Mouse (Mus musculus): ENCODE results near the gene B4galnt2. TPM values are rescaled to one million over a fixed set of nuclear protein-coding genes. Genes with fewer than 3 reads are reported as not detected.
A peak's percentile ranks its signal among the peaks of the same experiment; 100 is the strongest.

The B4galnt2 gene
- polyA plus RNA-seq, 1 experiment from 2014 or later: 0.08 TPM

GRCm38 (mm10) chr11:95825625-95826024 is 89.1 kb downstream of the B4galnt2 start:
- WGBS: 62% methylated on average over 3 of the region's 3 CpGs
- Histone ChIP-seq H3K27ac (ENCODE audit: low read depth, low read length) (no peak overlapping the region), H3K9me3 (ENCODE audit: control insufficient read depth, low read length) (no peaks in the 10 kb centered on the region), H3K4me2 (no peak overlapping the region), H3K4me3 (ENCODE audit: low read depth, low read length) (no peak overlapping the region), H3K27me3 (ENCODE audit: control insufficient read depth, insufficient read depth, low read length) (peaks cover 55% of the 10 kb centered on the region), H3K9ac (ENCODE audit: low read length) (no peak overlapping the region), H3K4me1 (ENCODE audit: control insufficient read depth, insufficient read depth, low read length) (peaks cover 13% of the 10 kb centered on the region), H3K36me3 (ENCODE audit: control insufficient read depth, insufficient read depth, low read length) (no peaks in the 10 kb centered on the region)
- peak; percentile 85 for DNase-seq (ENCODE audit: low spot score, missing footprints)
- ATAC-seq (ENCODE audit: low FRiP score): no peak

GRCm38 (mm10) chr11:95824877-95825243 is 89.8 kb downstream of the B4galnt2 start:
- peak overlapping the region; percentile 56 for H3K4me3 ChIP-seq (ENCODE audit: low read depth, low read length)
- WGBS: 2% methylated on average over 11 of the region's 11 CpGs
- H3K4me1 ChIP-seq (ENCODE audit: control insufficient read depth, insufficient read depth, low read length): peaks cover 11% of the 10 kb centered on the region
- no peaks in the 10 kb centered on the region for H3K36me3 ChIP-seq (ENCODE audit: control insufficient read depth, insufficient read depth, low read length)
- H3K9ac ChIP-seq (ENCODE audit: low read length): peak overlapping the region; percentile 73
- DNase-seq (ENCODE audit: low spot score, missing footprints) (peak; percentile 86), ATAC-seq (ENCODE audit: low FRiP score) (no peak; the same call in 1 of the 2 replicates)
- H3K27me3 ChIP-seq (ENCODE audit: control insufficient read depth, insufficient read depth, low read length): peaks cover 47% of the 10 kb centered on the region
- H3K9me3 ChIP-seq (ENCODE audit: control insufficient read depth, low read length): no peaks in the 10 kb centered on the region
- peak overlapping the region; percentile 97 for H3K4me2 ChIP-seq
- no peak overlapping the region for H3K27ac ChIP-seq (ENCODE audit: low read depth, low read length)

GRCm38 (mm10) chr11:95824071-95824876 is 90.4 kb downstream of the B4galnt2 start, which contains the start of gene Phospho1:
Phospho1 (plus strand) TSS chr11:95824499.
- H3K4me2 ChIP-seq: peak within 1 kb of the TSS; percentile 97
- H3K27ac ChIP-seq (ENCODE audit: low read depth, low read length): no peak within 1 kb of the TSS
- peak; percentile 98 for ATAC-seq (ENCODE audit: low FRiP score)
- H3K4me1 ChIP-seq (ENCODE audit: control insufficient read depth, insufficient read depth, low read length): peaks cover 11% of the 10 kb centered on the region
- peak within 1 kb of the TSS; percentile 56 for H3K4me3 ChIP-seq (ENCODE audit: low read depth, low read length)
- H3K36me3 ChIP-seq (ENCODE audit: control insufficient read depth, insufficient read depth, low read length): no peaks in the 10 kb centered on the region
- under 1% methylated on average over 64 of the region's 78 CpGs for WGBS
- DNase-seq (ENCODE audit: low spot score, missing footprints): peak; percentile 98
- H3K9ac ChIP-seq (ENCODE audit: low read length): peak within 1 kb of the TSS; percentile 73
- H3K27me3 ChIP-seq (ENCODE audit: control insufficient read depth, insufficient read depth, low read length): peaks cover 42% of the 10 kb centered on the region
- H3K9me3 ChIP-seq (ENCODE audit: control insufficient read depth, low read length): no peaks in the 10 kb centered on the region

- Histone ChIP-seq H3K27ac (ENCODE audit: low read depth, low read length) (no peak overlapping the region), H3K4me1 (ENCODE audit: control insufficient read depth, insufficient read depth, low read length) (peaks cover 11% of the 10 kb centered on the region), H3K4me2 (no peak overlapping the region), H3K36me3 (ENCODE audit: control insufficient read depth, insufficient read depth, low read length) (no peaks in the 10 kb centered on the region), H3K9ac (ENCODE audit: low read length) (no peak overlapping the region), H3K4me3 (ENCODE audit: low read depth, low read length) (no peak overlapping the region), H3K9me3 (ENCODE audit: control insufficient read depth, low read length) (no peaks in the 10 kb centered on the region), H3K27me3 (ENCODE audit: control insufficient read depth, insufficient read depth, low read length) (peaks cover 26% of the 10 kb centered on the region)
- ATAC-seq (ENCODE audit: low FRiP score): no peak
- 97% methylated on average over 4 of the region's 4 CpGs for WGBS
- no peak for DNase-seq (ENCODE audit: low spot score, missing footprints)
These were observed 92.3 kb downstream of the B4galnt2 start for GRCm38 (mm10) chr11:95822437-95822836.

- Histone ChIP-seq H3K9me3 (ENCODE audit: control insufficient read depth, low read length) (no peaks in the 10 kb centered on the region), H3K4me3 (ENCODE audit: low read depth, low read length) (no peak overlapping the region), H3K27me3 (ENCODE audit: control insufficient read depth, insufficient read depth, low read length) (peaks cover 20% of the 10 kb centered on the region), H3K36me3 (ENCODE audit: control insufficient read depth, insufficient read depth, low read length) (no peaks in the 10 kb centered on the region), H3K4me1 (ENCODE audit: control insufficient read depth, insufficient read depth, low read length) (peaks cover 11% of the 10 kb centered on the region), H3K4me2 (no peak overlapping the region), H3K9ac (ENCODE audit: low read length) (no peak overlapping the region), H3K27ac (ENCODE audit: low read depth, low read length) (no peak overlapping the region)
- WGBS: 90% methylated on average over 3 of the region's 3 CpGs
- ATAC-seq (ENCODE audit: low FRiP score) (no peak), DNase-seq (ENCODE audit: low spot score, missing footprints) (no peak)
These were observed 93.2 kb downstream of the B4galnt2 start for GRCm38 (mm10) chr11:95821511-95821910.

- ATAC-seq (ENCODE audit: low FRiP score): no peak
- H3K9ac ChIP-seq (ENCODE audit: low read length): no peak overlapping the region
- 90% methylated on average over 8 of the region's 8 CpGs for WGBS
- H3K27ac ChIP-seq (ENCODE audit: low read depth, low read length): no peak overlapping the region
- H3K27me3 ChIP-seq (ENCODE audit: control insufficient read depth, insufficient read depth, low read length): peaks cover 7% of the 10 kb centered on the region
- H3K4me2 ChIP-seq: no peak overlapping the region
- H3K4me1 ChIP-seq (ENCODE audit: control insufficient read depth, insufficient read depth, low read length): peaks cover 4% of the 10 kb centered on the region; the same call in 1 of the 2 replicates
- H3K4me3 ChIP-seq (ENCODE audit: low read depth, low read length): no peak overlapping the region
- DNase-seq (ENCODE audit: low spot score, missing footprints): no peak
- no peaks in the 10 kb centered on the region for H3K9me3 ChIP-seq (ENCODE audit: control insufficient read depth, low read length)
- H3K36me3 ChIP-seq (ENCODE audit: control insufficient read depth, insufficient read depth, low read length): no peaks in the 10 kb centered on the region
These were observed 95.6 kb downstream of the B4galnt2 start for GRCm38 (mm10) chr11:95819138-95819537.

Small RNA genes within 50 kb of the gene (microRNA-seq; reads per million reads assigned to microRNA genes)
- 2.1 reads per million, percentile 4 among the genes with 10 or more reads in this experiment for gene Mir3063

Other genes starting within 250 kb of the B4galnt2 start
- 195 TPM in 2 replicates for gene Phb, start 247.9 kb downstream of the B4galnt2 start, polyA plus RNA-seq (2014; fragmentation: Nextera tagmentation; extraction: Ambion mirVana)
- 10.2 and 10.4 TPM in 2 replicates for gene Zfp652, start 202.2 kb downstream of the B4galnt2 start, polyA plus RNA-seq (2014; fragmentation: Nextera tagmentation; extraction: Ambion mirVana)
- 0.39 and 1.1 TPM in 2 replicates for gene B130006D01Rik, start 191.3 kb downstream of the B4galnt2 start, polyA plus RNA-seq (2014; fragmentation: Nextera tagmentation; extraction: Ambion mirVana)
- gene Phospho1, start 90.4 kb downstream of the B4galnt2 start, polyA plus RNA-seq (2014; fragmentation: Nextera tagmentation; extraction: Ambion mirVana): not detected in 2 replicates
- gene Gngt2, start 77.7 kb downstream of the B4galnt2 start, polyA plus RNA-seq (2014; fragmentation: Nextera tagmentation; extraction: Ambion mirVana): 4.9 and 5.6 TPM in 2 replicates
- 1.2 and 2.1 TPM in 2 replicates for gene Abi3, start 72.4 kb downstream of the B4galnt2 start, polyA plus RNA-seq (2014; fragmentation: Nextera tagmentation; extraction: Ambion mirVana)
- 92.9 and 95.1 TPM in 2 replicates for gene Igf2bp1, start 91.0 kb upstream of the B4galnt2 start, polyA plus RNA-seq (2014; fragmentation: Nextera tagmentation; extraction: Ambion mirVana)
- not detected in 2 replicates for gene Gip, start 109.7 kb upstream of the B4galnt2 start, polyA plus RNA-seq (2014; fragmentation: Nextera tagmentation; extraction: Ambion mirVana)
- gene Snf8, start 120.0 kb upstream of the B4galnt2 start, polyA plus RNA-seq (2014; fragmentation: Nextera tagmentation; extraction: Ambion mirVana): 36.7 and 43.0 TPM in 2 replicates
- 21.5 and 22.3 TPM in 2 replicates for gene Ube2z, start 150.5 kb upstream of the B4galnt2 start, polyA plus RNA-seq (2014; fragmentation: Nextera tagmentation; extraction: Ambion mirVana)
- gene Atp5g1, start 160.8 kb upstream of the B4galnt2 start, polyA plus RNA-seq (2014; fragmentation: Nextera tagmentation; extraction: Ambion mirVana): 405 and 437 TPM in 2 replicates
- gene Calcoco2, start 197.1 kb upstream of the B4galnt2 start, polyA plus RNA-seq (2014; fragmentation: Nextera tagmentation; extraction: Ambion mirVana): not detected in 2 replicates
- not detected in 2 replicates for gene Ttll6, start 218.9 kb upstream of the B4galnt2 start, polyA plus RNA-seq (2014; fragmentation: Nextera tagmentation; extraction: Ambion mirVana)

All from midbrain, embryonic 11.5 days (tissue).